ENCODE assay signal across 25 mouse cellular contexts in the genomic region with DNA sequence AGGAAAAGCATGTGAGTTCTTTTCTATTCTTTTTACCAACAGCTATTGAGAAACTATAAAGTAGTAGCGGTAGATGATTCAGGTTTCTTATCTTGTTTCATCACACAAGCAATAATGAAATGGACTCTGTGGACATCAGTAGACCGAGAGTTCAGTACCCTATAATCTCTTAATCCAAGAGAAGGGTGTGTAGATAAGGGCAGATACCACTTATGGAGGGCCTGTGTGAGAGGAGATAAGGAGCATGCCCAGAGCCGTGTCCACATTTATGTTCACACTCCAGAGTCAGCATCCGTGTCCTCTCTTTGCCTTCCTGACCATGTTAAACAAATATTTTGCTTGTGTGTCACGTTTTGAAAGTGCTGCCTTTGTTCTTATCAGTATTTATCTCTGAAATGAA.
DNase-seq lines count a peak whose midpoint lies in the region; ATAC-seq and TF ChIP-seq lines count a peak whose summit lies in the region.
"Had no signal": no experiment of that assay in that cellular context is flagged by ENCODE, and none has a peak within 500 bp of the region (broad histone marks: within the 10 kb centered on the region; RNA-seq: fewer than 3 reads in every experiment).

No protein-coding gene starts in this region.

- no peaks in the 10 kb centered on the region for H3K9me3 ChIP-seq in intestine, embryonic 15.5 days
- no peaks in the 10 kb centered on the region for H3K9me3 ChIP-seq in intestine, postnatal 0 days (ENCODE audit: control insufficient read depth)
- H3K9me3 ChIP-seq in stomach, embryonic 16.5 days (replicated peaks; ENCODE audit: control insufficient read depth, low read length) = no peaks in the 10 kb centered on the region
- H3K9me3 ChIP-seq in embryonic facial prominence, embryonic 10.5 days = no peaks in the 10 kb centered on the region
- H3K9me3 ChIP-seq: embryonic facial prominence, embryonic 13.5 days; forebrain, embryonic 12.5 days; forebrain, embryonic 15.5 days; heart, embryonic 12.5 days; heart, embryonic 15.5 days; hindbrain, embryonic 10.5 days; hindbrain, embryonic 13.5 days had no signal

- peak; percentile 97 for ATAC-seq in intestine, embryonic 15.5 days
- peak; percentile 88 for ATAC-seq in intestine, postnatal 0 days
- peak; percentile 53 for ATAC-seq in stomach, embryonic 16.5 days (ENCODE audit: insufficient read depth, low FRiP score)
- ATAC-seq: CD4-positive, CD25-positive, alpha-beta regulatory T cell, adult 4 months; forebrain, embryonic 15.5 days had no signal

- H3K27ac ChIP-seq in intestine, embryonic 15.5 days = no peak overlapping the region
- no peak overlapping the region for H3K27ac ChIP-seq in intestine, postnatal 0 days (ENCODE audit: low read depth, low read length)
- H3K27ac ChIP-seq in stomach, embryonic 16.5 days (ENCODE audit: low read length) = no peak overlapping the region
- H3K27ac ChIP-seq in embryonic facial prominence, embryonic 10.5 days (replicated peaks) = no peak overlapping the region
- H3K27ac ChIP-seq: embryonic facial prominence, embryonic 13.5 days; forebrain, embryonic 12.5 days; forebrain, embryonic 15.5 days; heart, embryonic 15.5 days; hindbrain, embryonic 10.5 days; hindbrain, embryonic 13.5 days had no signal

- intact Hi-C loops in left cerebral cortex, postnatal 25 days (cut with DNase I) = no loop called here

- no peaks in the 10 kb centered on the region for H3K4me1 ChIP-seq in intestine, embryonic 15.5 days (replicated peaks)
- no peaks in the 10 kb centered on the region for H3K4me1 ChIP-seq in intestine, postnatal 0 days (replicated peaks; ENCODE audit: control insufficient read depth, insufficient read depth, low read length)
- no peaks in the 10 kb centered on the region; the same call in 1 of the 2 replicates for H3K4me1 ChIP-seq in stomach, embryonic 16.5 days (ENCODE audit: control insufficient read depth, insufficient read depth, low read length)
- no peaks in the 10 kb centered on the region for H3K4me1 ChIP-seq in embryonic facial prominence, embryonic 10.5 days
- H3K4me1 ChIP-seq: embryonic facial prominence, embryonic 13.5 days; forebrain, embryonic 12.5 days; forebrain, embryonic 15.5 days; heart, embryonic 12.5 days; heart, embryonic 15.5 days; hindbrain, embryonic 10.5 days; hindbrain, embryonic 13.5 days had no signal

- 40% methylated on average over 5 of the region's 5 CpGs for WGBS in intestine, embryonic 15.5 days
- 31% methylated on average over 5 of the region's 5 CpGs for WGBS in intestine, postnatal 0 days
- WGBS in stomach, embryonic 16.5 days = 44% methylated on average over 5 of the region's 5 CpGs
- 76% methylated on average over 5 of the region's 5 CpGs for WGBS in embryonic facial prominence, embryonic 10.5 days

- no peak for TF ChIP-seq CTCF in intestine, postnatal 0 days (IDR thresholded peaks at IDR 0.05; ENCODE audit: low read depth)

- no peak overlapping the region for H3K9ac ChIP-seq in intestine, embryonic 15.5 days
- no peak overlapping the region for H3K9ac ChIP-seq in intestine, postnatal 0 days (ENCODE audit: low read depth, low read length)
- no peak overlapping the region for H3K9ac ChIP-seq in stomach, embryonic 16.5 days (ENCODE audit: low read length)
- H3K9ac ChIP-seq: embryonic facial prominence, embryonic 13.5 days; forebrain, embryonic 12.5 days; forebrain, embryonic 15.5 days; heart, embryonic 12.5 days; heart, embryonic 15.5 days; hindbrain, embryonic 13.5 days had no signal

- no peaks in the 10 kb centered on the region for H3K36me3 ChIP-seq in intestine, embryonic 15.5 days
- H3K36me3 ChIP-seq in intestine, postnatal 0 days (ENCODE audit: control insufficient read depth, insufficient read depth) = no peaks in the 10 kb centered on the region
- H3K36me3 ChIP-seq in stomach, embryonic 16.5 days (ENCODE audit: control insufficient read depth, insufficient read depth, low read length) = no peaks in the 10 kb centered on the region
- H3K36me3 ChIP-seq in embryonic facial prominence, embryonic 10.5 days (replicated peaks) = no peaks in the 10 kb centered on the region
- H3K36me3 ChIP-seq: embryonic facial prominence, embryonic 13.5 days; forebrain, embryonic 12.5 days; forebrain, embryonic 15.5 days; heart, embryonic 12.5 days; heart, embryonic 15.5 days; hindbrain, embryonic 10.5 days; hindbrain, embryonic 13.5 days had no signal

- no peak for DNase-seq in neural tube, embryonic 10.5 days (ENCODE audit: extremely low spot score, low spot score)
- DNase-seq in embryonic facial prominence, embryonic 10.5 days (ENCODE audit: low spot score) = no peak
- DNase-seq in left cerebral cortex, postnatal 25 days (ENCODE audit: low spot score in 2 of 2) = no peak
- DNase-seq: adrenal gland, adult 2 months; adrenal gland, postnatal 14 days; cerebellum, adult 11 months; cerebellum, adult 2 months; cerebellum, adult 9-11 months; cerebellum, postnatal 25 days; gastrocnemius, postnatal 25 days; heart, adult 18-20 months; heart, postnatal 10 days; heart, postnatal 36 days had no signal

- no peak overlapping the region for H3K4me3 ChIP-seq in intestine, embryonic 15.5 days (replicated peaks)
- H3K4me3 ChIP-seq in intestine, postnatal 0 days (ENCODE audit: low read depth, low read length) = no peak overlapping the region
- H3K4me3 ChIP-seq in stomach, embryonic 16.5 days (replicated peaks; ENCODE audit: low read length) = no peak overlapping the region
- H3K4me3 ChIP-seq in embryonic facial prominence, embryonic 10.5 days = no peak overlapping the region
- H3K4me3 ChIP-seq: embryonic facial prominence, embryonic 13.5 days; erythroblast, embryonic 14.5 days; forebrain, embryonic 12.5 days; forebrain, embryonic 15.5 days; heart, embryonic 12.5 days; heart, embryonic 15.5 days; hindbrain, embryonic 10.5 days; hindbrain, embryonic 13.5 days had no signal

- no peak overlapping the region for H3K4me2 ChIP-seq in intestine, embryonic 15.5 days (replicated peaks)
- H3K4me2 ChIP-seq in intestine, postnatal 0 days (replicated peaks; ENCODE audit: low read depth) = no peak overlapping the region
- H3K4me2 ChIP-seq in stomach, embryonic 16.5 days (ENCODE audit: low read depth, low read length) = no peak overlapping the region
- H3K4me2 ChIP-seq: embryonic facial prominence, embryonic 13.5 days; forebrain, embryonic 12.5 days; forebrain, embryonic 15.5 days; heart, embryonic 12.5 days; heart, embryonic 15.5 days; hindbrain, embryonic 13.5 days had no signal

- no peaks in the 10 kb centered on the region for H3K27me3 ChIP-seq in intestine, embryonic 15.5 days (replicated peaks)
- H3K27me3 ChIP-seq in intestine, postnatal 0 days (replicated peaks; ENCODE audit: control insufficient read depth, insufficient read depth, low read length) = no peaks in the 10 kb centered on the region
- H3K27me3 ChIP-seq in stomach, embryonic 16.5 days (ENCODE audit: control insufficient read depth, insufficient read depth, low read length) = no peaks in the 10 kb centered on the region
- H3K27me3 ChIP-seq in embryonic facial prominence, embryonic 10.5 days (replicated peaks; ENCODE audit: low read depth, poor library complexity, severe bottlenecking) = no peaks in the 10 kb centered on the region
- H3K27me3 ChIP-seq: embryonic facial prominence, embryonic 13.5 days; forebrain, embryonic 12.5 days; forebrain, embryonic 15.5 days; heart, embryonic 12.5 days; heart, embryonic 15.5 days; hindbrain, embryonic 13.5 days had no signal
